Mouse (Mus musculus) left cerebral cortex, postnatal 14 days (tissue): ENCODE data around the gene Gm9508. TPM values are rescaled to one million over a fixed set of nuclear protein-coding genes. Genes with fewer than 3 reads are reported as not detected.

Source experiments
- DNase-seq, 2 experiments: peaks; one replicate each; pipeline ENCODE4 v3.0.0; 2021 to 2022; ENCODE audit warnings: low spot score in 2 of 2, mixed read lengths in 1 of 2
- intact Hi-C: fragments of 180-260 bp; cut with DNase I; formaldehyde crosslinking; loops from one replicate; pipeline ENCODE4 v1.15.1; 2025
- total RNA-seq, 2 experiments: library from RNA; stranded (reverse); gene quantifications; 2 replicates each; pipeline ENCODE4 v1.2.3; 2021

Gm9508 gene
- total RNA-seq, 2 experiments from 2014 or later: not detected

- intact Hi-C loops: no loop called here
These were observed 23.3 kb downstream of the Gm9508 start for GRCm38 (mm10) chr10:77673765-77674164.

GRCm38 (mm10) chr10:77671519-77671918 lies 25.5 kb downstream of the Gm9508 start:
- intact Hi-C loops: no loop called here
- DNase-seq: no peak

More at GRCm38 (mm10) chr10:77673765-77674164, 23.3 kb downstream of the Gm9508 start:
- no peak for DNase-seq

GRCm38 (mm10) chr10:77670710-77671109 lies 26.3 kb downstream of the Gm9508 start:
- intact Hi-C loops: no loop called here
- DNase-seq: no peak

- no peak for DNase-seq
- intact Hi-C loops: no loop called here
These were observed 29.6 kb downstream of the Gm9508 start for GRCm38 (mm10) chr10:77667402-77667801.

GRCm38 (mm10) chr10:77666342-77666741 lies 30.7 kb downstream of the Gm9508 start:
- intact Hi-C loops: no loop called here

GRCm38 (mm10) chr10:77663949-77664665 lies 32.9 kb downstream of the Gm9508 start:
- DNase-seq: no peak
- intact Hi-C loops: no loop called here

More at GRCm38 (mm10) chr10:77666342-77666741, 30.7 kb downstream of the Gm9508 start:
- DNase-seq: no peak

GRCm38 (mm10) chr10:77658286-77658994 lies 38.6 kb downstream of the Gm9508 start:
- intact Hi-C loops: no loop called here
- no peak for DNase-seq

- no peak for DNase-seq
- intact Hi-C loops: no loop called here
These were observed 45.0 kb downstream of the Gm9508 start for GRCm38 (mm10) chr10:77652046-77652445.

GRCm38 (mm10) chr10:77647901-77648300 lies 49.1 kb downstream of the Gm9508 start:
- DNase-seq: no peak
- intact Hi-C loops: no loop called here

GRCm38 (mm10) chr10:77647461-77647860 lies 49.6 kb downstream of the Gm9508 start:
- intact Hi-C loops: no loop called here
- DNase-seq: no peak

Other genes with a start within 250 kb of the Gm9508 start
- gene Fam207a, start 181.4 kb downstream of the Gm9508 start, total RNA-seq: 10 to 100 TPM; 32.2 to 33.4 TPM
- 1 to 10 TPM; 3.1 to 3.2 TPM for gene Itgb2, start 167.0 kb downstream of the Gm9508 start, total RNA-seq
- 10 to 100 TPM; 74.0 to 75.1 TPM for gene Pttg1ip, start 115.5 kb downstream of the Gm9508 start, total RNA-seq
- gene Sumo3, start 91.1 kb downstream of the Gm9508 start, total RNA-seq: 100 to 1,000 TPM; 129 to 135 TPM
- gene Gm49325, start 91.0 kb downstream of the Gm9508 start, total RNA-seq: 10 to 100 TPM in 1 of 2 experiments, 1 to 10 TPM in 1; 6.7 to 15.7 TPM
- 10 to 100 TPM; 36.3 to 41.6 TPM for gene Ube2g2, start 75.0 kb downstream of the Gm9508 start, total RNA-seq
- gene Tspear, start 10.7 kb downstream of the Gm9508 start, total RNA-seq: under 1 TPM in 1 of 2 experiments, not detected in 1; 0.15 TPM
- gene Gm19402, start 6.5 kb downstream of the Gm9508 start, total RNA-seq: not detected
- gene Gm10272, start 9.4 kb upstream of the Gm9508 start, total RNA-seq: not detected
- not detected for gene Gm10024, start 14.2 kb upstream of the Gm9508 start, total RNA-seq
- not detected for gene Gm10142, start 18.6 kb upstream of the Gm9508 start, total RNA-seq
- not detected for gene Krtap12-1, start 23.4 kb upstream of the Gm9508 start, total RNA-seq
- not detected for gene Gm10100, start 29.3 kb upstream of the Gm9508 start, total RNA-seq
- not detected for gene Gm18596, start 45.4 kb upstream of the Gm9508 start, total RNA-seq
- not detected for gene Gm9736, start 54.1 kb upstream of the Gm9508 start, total RNA-seq
- gene Gm3233, start 62.4 kb upstream of the Gm9508 start, total RNA-seq: not detected
- gene Gm3238, start 74.1 kb upstream of the Gm9508 start, total RNA-seq: not detected
- not detected for gene Gm7138, start 79.7 kb upstream of the Gm9508 start, total RNA-seq
- gene Gm3250, start 85.3 kb upstream of the Gm9508 start, total RNA-seq: not detected
- not detected for gene Gm7137, start 91.0 kb upstream of the Gm9508 start, total RNA-seq
- gene Gm9639, start 97.8 kb upstream of the Gm9508 start, total RNA-seq: not detected
- gene Gm19668, start 101.9 kb upstream of the Gm9508 start, total RNA-seq: not detected
- gene Gm9507, start 114.6 kb upstream of the Gm9508 start, total RNA-seq: not detected
- not detected for gene Gm2696, start 117.4 kb upstream of the Gm9508 start, total RNA-seq
- not detected for gene Krtap10-4, start 129.9 kb upstream of the Gm9508 start, total RNA-seq
- gene Krtap10-10, start 138.7 kb upstream of the Gm9508 start, total RNA-seq: not detected
- not detected for gene Gm36176, start 149.6 kb upstream of the Gm9508 start, total RNA-seq
- gene Gm10318, start 155.6 kb upstream of the Gm9508 start, total RNA-seq: not detected
- gene Gm3285, start 164.7 kb upstream of the Gm9508 start, total RNA-seq: not detected
- gene Lrrc3, start 205.3 kb upstream of the Gm9508 start, total RNA-seq: 10 to 100 TPM; 19.4 to 20.8 TPM